Mouse (Mus musculus) CD4-positive, CD25-positive, alpha-beta regulatory T cell, adult 9 weeks (primary cell): ENCODE results near the gene Olfr446. TPM values are rescaled to one million over a fixed set of nuclear protein-coding genes. Genes with fewer than 3 reads are reported as not detected.

Source experiments
- polyA plus RNA-seq: library from polyadenylated mRNA; unstranded; fragments of 100-300 nt; shearing (Covaris generic); gene quantifications from one replicate; pipeline ENCODE4 v1.2.1, GENCODE M21; 2017

Olfr446 gene
- polyA plus RNA-seq: not detected

GRCm38 (mm10) chr6:42921077-42921476 lies at the start of gene Olfr446:
TSS of gene Olfr446 (plus strand) at chr6:42921377.

DNA sequence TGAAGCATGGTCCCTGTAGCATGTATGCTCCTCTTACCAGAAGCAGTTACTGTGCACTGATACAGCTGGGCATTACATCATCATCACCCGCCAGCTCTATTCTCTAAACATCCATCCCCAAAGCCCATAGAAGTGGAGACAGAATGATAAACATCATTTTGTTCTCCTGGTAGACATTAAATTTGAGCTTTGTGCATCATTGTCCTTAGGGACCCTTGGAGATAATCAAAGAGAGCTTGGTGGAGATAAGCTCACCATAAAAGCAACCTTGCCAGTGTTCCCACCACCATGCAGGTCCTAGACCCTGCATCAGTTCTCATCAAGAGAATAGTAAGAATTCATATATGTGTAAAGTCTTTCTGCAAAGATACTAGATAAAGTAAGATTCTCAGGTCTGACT lies 31.0 kb upstream of the Olfr446 start, which contains the start of gene Olfr448:
Olfr448 (plus strand) TSS at position 301 of the 400 bp plus-strand sequence.

GRCm38 (mm10) chr6:42908578-42908977 lies 12.6 kb upstream of the Olfr446 start, which contains the start of gene Olfr447:
TSS of gene Olfr447 (plus strand) at chr6:42908878.

GRCm38 (mm10) chr6:42948767-42949166 lies 27.6 kb downstream of the Olfr446 start, which contains the start of gene Olfr444:
TSS of gene Olfr444 (plus strand) at chr6:42949067.

Other genes starting within 250 kb of the Olfr446 start
- 0.10 TPM for gene Tcaf1, start 211.3 kb upstream of the Olfr446 start, polyA plus RNA-seq
- not detected for gene Olfr453, start 182.0 kb upstream of the Olfr446 start, polyA plus RNA-seq
- not detected for gene Olfr38, start 165.0 kb upstream of the Olfr446 start, polyA plus RNA-seq
- not detected for gene Olfr452, start 136.3 kb upstream of the Olfr446 start, polyA plus RNA-seq
- not detected for gene Olfr450, start 109.4 kb upstream of the Olfr446 start, polyA plus RNA-seq
- gene Olfr449, start 87.0 kb upstream of the Olfr446 start, polyA plus RNA-seq: not detected
- gene Olfr448, start 30.9 kb upstream of the Olfr446 start, polyA plus RNA-seq: not detected
- not detected for gene Olfr447, start 12.5 kb upstream of the Olfr446 start, polyA plus RNA-seq
- gene Olfr444, start 27.7 kb downstream of the Olfr446 start, polyA plus RNA-seq: not detected
- gene Olfr441, start 185.0 kb downstream of the Olfr446 start, polyA plus RNA-seq: not detected
- not detected for gene Olfr237-ps1, start 225.2 kb downstream of the Olfr446 start, polyA plus RNA-seq
- gene Olfr437, start 241.9 kb downstream of the Olfr446 start, polyA plus RNA-seq: not detected